Mouse (Mus musculus) testis, adult 2 months (tissue): Measurements from ENCODE around the gene Nanos3. TPM values are rescaled to one million over a fixed set of nuclear protein-coding genes. Genes with fewer than 3 reads are reported as not detected.
A peak's percentile ranks its signal among the peaks of the same experiment; 100 is the strongest.

ENCODE experiments used
- H3K27ac ChIP-seq: fragments of 200-500 bp; 2 replicates; pipeline ENCODE4 v1.5.1; 2012; ENCODE audit warnings: low read depth, low read length; ENCODE audit not compliant: control insufficient read depth, insufficient read depth
- H3K27me3 ChIP-seq: fragments of 200-500 bp; 2 replicates; pipeline ENCODE4 v1.6.1; 2012; ENCODE audit warnings: mild to moderate bottlenecking, low read length, moderate library complexity; ENCODE audit not compliant: control insufficient read depth, insufficient read depth
- H3K36me3 ChIP-seq: fragments of 200-500 bp; 2 replicates; pipeline ENCODE4 v1.6.1; 2012; ENCODE audit warnings: mild to moderate bottlenecking, low read length; ENCODE audit not compliant: control insufficient read depth, insufficient read depth
- H3K4me1 ChIP-seq: fragments of 200-500 bp; 2 replicates; pipeline ENCODE4 v1.6.1; 2012; ENCODE audit warnings: low read length; ENCODE audit not compliant: control insufficient read depth, insufficient read depth
- H3K4me3 ChIP-seq: fragments of 200-500 bp; 2 replicates; pipeline ENCODE4 v1.5.1; 2012; ENCODE audit warnings: low read depth, mild to moderate bottlenecking, low read length, moderate library complexity, mixed read lengths; ENCODE audit not compliant: control insufficient read depth
- CTCF ChIP-seq: fragments of 200-500 bp; IDR thresholded peaks from 2 replicates; pipeline ENCODE4 v1.5.1; 2012; ENCODE audit warnings: low read depth, mild to moderate bottlenecking, inconsistent platforms, low read length, moderate library complexity; ENCODE audit not compliant: control insufficient read depth, insufficient read depth, insufficient replicate concordance
- POLR2A ChIP-seq: fragments of 200-500 bp; IDR thresholded peaks from 2 replicates; pipeline ENCODE4 v1.6.1; 2012; ENCODE audit warnings: low read depth, mild to moderate bottlenecking, inconsistent platforms, low read length, moderate library complexity; ENCODE audit not compliant: control insufficient read depth
- polyA plus RNA-seq: library from polyadenylated mRNA; depleted of rRNA; stranded (reverse); fragments of >200 nt; gene quantifications from 2 replicates; pipeline ENCODE4 v1.2.3, GENCODE M21; 2012

The Nanos3 gene
- polyA plus RNA-seq, 1 experiment, result 1.6 TPM

- H3K36me3 ChIP-seq, result no peaks in the 10 kb centered on the region
- peak overlapping the region; percentile 63 for H3K4me3 ChIP-seq
- H3K27me3 ChIP-seq, result no peaks in the 10 kb centered on the region
- H3K27ac ChIP-seq, result no peak overlapping the region
- H3K4me1 ChIP-seq, result peaks cover 12% of the 10 kb centered on the region
- no peak for TF ChIP-seq POLR2A
- TF ChIP-seq CTCF, result peak; percentile 84; the same call in 1 of the 2 replicates
Observed at GRCm38 (mm10) chr8:84186547-84186946, 1.5 kb upstream of the Nanos3 start.

- Histone ChIP-seq H3K36me3 (no peaks in the 10 kb centered on the region), H3K27ac (no peak overlapping the region), H3K4me1 (peaks cover 22% of the 10 kb centered on the region), H3K4me3 (peak overlapping the region; percentile 45), H3K27me3 (no peaks in the 10 kb centered on the region)
- TF ChIP-seq CTCF (no peak), POLR2A (no peak)
Observed at GRCm38 (mm10) chr8:84184085-84185043, 653 bp downstream of the Nanos3 start.

- H3K4me1 ChIP-seq, result peaks cover 24% of the 10 kb centered on the region
- TF ChIP-seq POLR2A, result no peak
- TF ChIP-seq CTCF, result no peak
- H3K27ac ChIP-seq, result no peak overlapping the region
- H3K36me3 ChIP-seq, result no peaks in the 10 kb centered on the region
- peak overlapping the region; percentile 45 for H3K4me3 ChIP-seq
- no peaks in the 10 kb centered on the region for H3K27me3 ChIP-seq
Observed at GRCm38 (mm10) chr8:84183261-84184084, 1.5 kb downstream of the Nanos3 start.

GRCm38 (mm10) chr8:84182833-84183232 lies 2.2 kb downstream of the Nanos3 start:
- Histone ChIP-seq H3K36me3 (no peaks in the 10 kb centered on the region), H3K27me3 (no peaks in the 10 kb centered on the region), H3K27ac (no peak overlapping the region), H3K4me1 (peaks cover 24% of the 10 kb centered on the region), H3K4me3 (no peak overlapping the region)
- no peak for TF ChIP-seq POLR2A
- no peak for TF ChIP-seq CTCF

- Histone ChIP-seq H3K4me3 (no peak overlapping the region), H3K36me3 (no peaks in the 10 kb centered on the region), H3K27me3 (no peaks in the 10 kb centered on the region), H3K4me1 (peaks cover 16% of the 10 kb centered on the region), H3K27ac (no peak overlapping the region)
- TF ChIP-seq CTCF (no peak), POLR2A (no peak)
Observed at GRCm38 (mm10) chr8:84180530-84181190, 4.4 kb downstream of the Nanos3 start.

GRCm38 (mm10) chr8:84179946-84180345 lies 5.1 kb downstream of the Nanos3 start:
- H3K4me3 ChIP-seq, result peak overlapping the region; percentile 10; the same call in 1 of the 2 replicates
- peaks cover 16% of the 10 kb centered on the region for H3K4me1 ChIP-seq
- H3K36me3 ChIP-seq, result no peaks in the 10 kb centered on the region
- H3K27me3 ChIP-seq, result no peaks in the 10 kb centered on the region
- no peak overlapping the region for H3K27ac ChIP-seq
- TF ChIP-seq POLR2A (no peak), CTCF (no peak)
